Mouse (Mus musculus): ENCODE measurements at regions not wholly inside any gene's neighbourhood (a gene's known extent, or its start where the extent isn't known, plus 50 kb on each side); places are given as distances from the start of the nearest gene placed in this dataset.

DNA sequence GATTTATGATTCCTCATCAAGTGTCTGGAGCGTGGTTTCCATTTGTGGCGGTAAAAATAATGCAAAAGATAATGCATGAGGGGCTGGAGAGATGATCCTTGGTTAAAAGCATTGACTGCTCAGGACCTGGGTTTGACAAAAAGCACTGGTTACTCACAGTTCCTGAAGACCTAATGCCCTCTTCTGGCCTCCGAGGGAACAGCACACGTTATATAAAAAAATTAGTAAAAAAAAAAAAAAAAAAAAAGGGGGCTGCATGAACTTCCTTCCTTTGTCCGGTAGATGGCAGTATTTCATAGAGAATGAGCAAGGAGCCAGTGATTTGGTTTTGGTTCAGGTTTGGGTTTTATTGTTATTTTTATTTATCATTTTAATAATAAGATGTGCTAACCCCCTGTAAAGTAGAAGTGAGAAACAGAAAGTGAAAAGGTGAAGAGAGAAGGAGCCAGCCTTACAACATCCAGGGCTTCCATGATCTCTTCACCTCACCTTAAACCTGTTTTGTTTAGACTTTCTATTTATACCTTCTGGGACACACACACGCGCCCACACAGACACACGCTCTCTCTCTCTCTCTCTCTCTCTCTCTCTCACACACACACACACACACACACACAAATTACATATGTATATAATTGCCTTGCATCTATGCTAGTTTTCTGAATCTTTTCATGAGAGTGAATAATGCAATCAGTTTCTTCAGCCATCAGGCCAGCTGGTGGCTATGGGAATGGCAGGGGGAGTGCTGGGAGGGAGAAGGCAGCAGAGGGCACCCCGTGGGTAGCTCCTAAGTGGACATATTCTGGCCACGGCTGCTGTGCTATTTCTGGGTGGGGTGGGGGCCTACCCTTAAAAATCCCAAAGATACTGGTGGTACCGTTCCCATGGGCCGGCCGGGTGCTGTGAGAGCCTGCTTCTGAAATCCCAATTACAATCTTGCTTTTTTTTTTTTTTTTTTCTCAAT is 230.0 kb downstream of the Poteg start:
- WGBS, result 36% methylated on average over 13 of the region's 13 CpGs
- Histone ChIP-seq H3K9me3 (ENCODE audit: control insufficient read depth, low read length) (no peaks in the 10 kb centered on the region), H3K4me1 (ENCODE audit: control insufficient read depth, insufficient read depth, low read length) (no peaks in the 10 kb centered on the region), H3K9ac (replicated peaks; ENCODE audit: low read depth, low read length) (no peak overlapping the region), H3K4me2 (ENCODE audit: low read depth, low read length) (no peak overlapping the region), H3K36me3 (ENCODE audit: control insufficient read depth, insufficient read depth, low read length) (no peaks in the 10 kb centered on the region), H3K27me3 (ENCODE audit: control insufficient read depth, insufficient read depth, low read length) (no peaks in the 10 kb centered on the region), H3K4me3 (ENCODE audit: low read depth, low read length) (no peak overlapping the region), H3K27ac (ENCODE audit: low read depth, low read length) (no peak overlapping the region)
- peak; percentile 52; the same call in 1 of the 2 replicates for ATAC-seq (ENCODE audit: low read depth)

DNA sequence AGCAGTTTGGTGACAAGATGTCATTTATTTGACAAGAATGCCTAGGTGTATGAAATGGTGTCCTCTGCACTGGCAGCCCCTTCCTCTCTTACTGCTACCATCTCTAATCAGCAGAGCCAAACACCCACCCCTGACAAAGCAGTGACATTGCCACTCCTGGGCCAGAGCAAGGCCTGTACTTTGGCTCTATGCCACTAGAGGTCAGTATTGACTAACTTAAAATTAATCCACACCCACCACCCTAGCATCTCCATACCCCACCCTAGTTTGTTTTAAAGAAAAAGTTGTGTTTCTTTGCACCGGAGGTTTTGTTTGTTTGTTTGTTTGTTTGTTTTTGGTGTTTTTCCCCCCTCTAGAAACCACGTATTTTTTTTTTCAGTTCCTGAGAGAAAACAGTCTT is 231.7 kb downstream of the Poteg start:
- Histone ChIP-seq H3K27ac (ENCODE audit: low read depth, low read length) (no peak overlapping the region), H3K36me3 (ENCODE audit: control insufficient read depth, insufficient read depth, low read length) (no peaks in the 10 kb centered on the region), H3K9ac (replicated peaks; ENCODE audit: low read depth, low read length) (no peak overlapping the region), H3K9me3 (ENCODE audit: control insufficient read depth, low read length) (no peaks in the 10 kb centered on the region), H3K4me2 (ENCODE audit: low read depth, low read length) (no peak overlapping the region), H3K4me3 (ENCODE audit: low read depth, low read length) (no peak overlapping the region), H3K4me1 (ENCODE audit: control insufficient read depth, insufficient read depth, low read length) (no peaks in the 10 kb centered on the region), H3K27me3 (ENCODE audit: control insufficient read depth, insufficient read depth, low read length) (no peaks in the 10 kb centered on the region)
- WGBS, result 16% methylated on average over 2 of the region's 2 CpGs
- ATAC-seq (ENCODE audit: low read depth), result peak; percentile 65; the same call in 1 of the 2 replicates

DNA sequence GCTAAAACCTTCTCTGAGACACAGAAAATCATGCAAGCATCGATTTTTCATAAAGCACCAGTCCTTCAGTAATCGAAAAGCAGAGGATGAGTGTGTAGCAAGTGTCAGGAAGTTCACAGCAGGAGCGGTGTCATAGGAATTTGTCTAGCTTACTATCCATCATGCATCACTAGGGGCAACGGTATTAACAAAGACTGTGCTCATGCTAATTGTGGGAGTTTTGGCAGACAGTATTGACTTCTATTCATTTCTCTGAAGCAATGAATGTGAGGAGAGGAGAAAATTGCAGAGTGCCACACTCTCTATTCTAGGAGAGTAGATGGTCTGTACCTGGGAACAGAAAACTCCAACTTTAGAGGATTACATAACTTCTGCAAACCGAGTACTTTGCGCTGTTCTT is 274.5 kb downstream of the Poteg start:
- no peak overlapping the region for H3K4me2 ChIP-seq (ENCODE audit: low read depth, low read length)
- ATAC-seq (ENCODE audit: low read depth), result no peak

DNA sequence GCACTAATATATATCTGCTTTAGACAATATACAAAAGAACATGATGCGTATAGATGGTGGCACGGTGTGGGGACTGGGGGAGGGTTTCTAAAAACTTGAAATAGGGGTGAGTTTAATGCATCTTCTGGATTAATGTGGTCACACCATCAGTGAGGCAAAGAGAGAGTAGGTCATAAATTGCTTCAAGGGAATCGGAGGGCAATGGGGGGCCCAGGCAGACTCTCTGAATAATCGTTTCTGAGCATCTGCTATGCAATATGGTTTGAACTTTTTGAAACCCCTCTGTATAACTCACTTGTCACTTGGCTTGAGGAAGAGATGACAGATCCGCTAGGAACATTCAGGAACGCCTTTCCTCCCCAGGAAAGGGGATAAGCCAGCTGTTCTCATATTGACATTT is 322.8 kb downstream of the Poteg start:
- Histone ChIP-seq H3K4me1 (ENCODE audit: control insufficient read depth, insufficient read depth, low read length) (no peaks in the 10 kb centered on the region), H3K4me3 (ENCODE audit: low read depth, low read length) (no peak overlapping the region), H3K4me2 (ENCODE audit: low read depth, low read length) (no peak overlapping the region), H3K27me3 (ENCODE audit: control insufficient read depth, insufficient read depth, low read length) (no peaks in the 10 kb centered on the region), H3K9ac (replicated peaks; ENCODE audit: low read depth, low read length) (no peak overlapping the region), H3K9me3 (ENCODE audit: control insufficient read depth, low read length) (no peaks in the 10 kb centered on the region), H3K27ac (ENCODE audit: low read depth, low read length) (no peak overlapping the region), H3K36me3 (ENCODE audit: control insufficient read depth, insufficient read depth, low read length) (no peaks in the 10 kb centered on the region)
- peak; percentile 24; the same call in 1 of the 2 replicates for ATAC-seq (ENCODE audit: low read depth)
- 42% methylated on average over 6 of the region's 6 CpGs for WGBS

More for the DNA sequence above, 274.5 kb downstream of the Poteg start:
- H3K9ac ChIP-seq (replicated peaks; ENCODE audit: low read depth, low read length), result no peak overlapping the region
- H3K27me3 ChIP-seq (ENCODE audit: control insufficient read depth, insufficient read depth, low read length), result no peaks in the 10 kb centered on the region
- H3K4me3 ChIP-seq (ENCODE audit: low read depth, low read length), result no peak overlapping the region
- no peaks in the 10 kb centered on the region for H3K36me3 ChIP-seq (ENCODE audit: control insufficient read depth, insufficient read depth, low read length)
- WGBS, result 68% methylated on average over 6 of the region's 6 CpGs
- H3K27ac ChIP-seq (ENCODE audit: low read depth, low read length), result no peak overlapping the region
- H3K9me3 ChIP-seq (ENCODE audit: control insufficient read depth, low read length), result no peaks in the 10 kb centered on the region
- H3K4me1 ChIP-seq (ENCODE audit: control insufficient read depth, insufficient read depth, low read length), result no peaks in the 10 kb centered on the region

DNA sequence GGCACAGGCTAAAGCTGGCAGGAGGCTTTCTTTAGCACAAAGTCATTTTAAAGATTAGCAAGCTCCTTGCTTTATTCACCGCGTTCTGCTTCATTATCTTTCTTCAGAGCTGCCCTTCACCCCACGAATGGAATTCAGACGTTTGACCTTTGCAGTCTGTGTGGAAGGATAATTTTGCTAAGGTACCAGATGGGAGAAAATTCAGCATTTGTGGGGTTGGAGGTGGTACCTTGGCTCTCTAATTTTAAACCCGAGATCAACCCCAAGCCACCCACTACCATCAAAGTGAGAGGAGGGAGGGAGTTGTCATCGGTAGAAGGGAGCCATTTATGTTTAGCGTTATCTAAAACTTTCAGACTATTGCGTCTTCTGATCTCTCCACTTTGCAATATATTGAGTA is 323.3 kb downstream of the Poteg start:
- H3K4me3 ChIP-seq (ENCODE audit: low read depth, low read length), result no peak overlapping the region
- H3K9ac ChIP-seq (replicated peaks; ENCODE audit: low read depth, low read length), result no peak overlapping the region
- H3K4me2 ChIP-seq (ENCODE audit: low read depth, low read length), result no peak overlapping the region
- H3K27ac ChIP-seq (ENCODE audit: low read depth, low read length), result no peak overlapping the region
- 48% methylated on average over 8 of the region's 8 CpGs for WGBS
- no peaks in the 10 kb centered on the region for H3K4me1 ChIP-seq (ENCODE audit: control insufficient read depth, insufficient read depth, low read length)
- H3K36me3 ChIP-seq (ENCODE audit: control insufficient read depth, insufficient read depth, low read length), result no peaks in the 10 kb centered on the region
- H3K9me3 ChIP-seq (ENCODE audit: control insufficient read depth, low read length), result no peaks in the 10 kb centered on the region
- no peak for ATAC-seq (ENCODE audit: low read depth)
- H3K27me3 ChIP-seq (ENCODE audit: control insufficient read depth, insufficient read depth, low read length), result no peaks in the 10 kb centered on the region

DNA sequence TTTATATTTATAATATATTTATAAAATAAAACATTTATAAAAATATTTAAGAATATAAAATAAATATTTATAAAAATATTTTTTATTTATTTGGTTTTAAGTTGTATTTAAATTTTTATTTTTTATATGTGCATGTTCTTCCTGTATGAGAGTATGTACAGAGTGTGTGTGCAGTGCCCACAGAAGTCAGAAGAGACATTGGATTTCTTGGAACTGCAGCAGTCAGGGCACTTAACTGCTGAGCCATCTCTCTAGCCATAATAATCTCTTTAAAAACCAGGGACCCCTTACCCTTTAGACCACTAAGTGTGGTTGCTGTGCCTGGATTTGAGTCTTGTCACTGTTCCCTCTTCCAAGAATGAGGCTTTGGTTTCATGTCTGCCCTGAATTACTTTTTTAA is 323.8 kb downstream of the Poteg start:
- Histone ChIP-seq H3K36me3 (ENCODE audit: control insufficient read depth, insufficient read depth, low read length) (no peaks in the 10 kb centered on the region), H3K4me2 (ENCODE audit: low read depth, low read length) (no peak overlapping the region), H3K27ac (ENCODE audit: low read depth, low read length) (no peak overlapping the region), H3K9ac (replicated peaks; ENCODE audit: low read depth, low read length) (no peak overlapping the region), H3K9me3 (ENCODE audit: control insufficient read depth, low read length) (no peaks in the 10 kb centered on the region), H3K4me1 (ENCODE audit: control insufficient read depth, insufficient read depth, low read length) (no peaks in the 10 kb centered on the region), H3K27me3 (ENCODE audit: control insufficient read depth, insufficient read depth, low read length) (no peaks in the 10 kb centered on the region), H3K4me3 (ENCODE audit: low read depth, low read length) (no peak overlapping the region)
- no peak for ATAC-seq (ENCODE audit: low read depth)

DNA sequence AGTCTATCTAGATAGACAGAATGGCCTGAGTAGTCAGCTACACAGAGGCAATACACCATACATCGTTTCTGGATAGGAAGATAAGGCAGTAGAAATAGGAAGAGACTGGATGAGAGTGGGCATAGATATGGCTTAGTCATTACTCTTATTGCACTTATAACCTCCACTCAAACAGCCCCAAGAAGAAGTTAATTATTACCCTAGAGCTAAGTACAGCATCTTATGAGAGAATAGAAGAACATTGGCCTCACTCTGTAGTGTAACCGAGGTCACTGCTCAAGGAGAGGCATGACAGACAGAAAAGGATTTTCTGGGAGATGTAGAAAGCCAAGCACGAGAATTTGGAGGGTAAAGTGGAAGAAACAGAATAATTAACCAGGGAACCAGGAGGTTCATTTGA is 331.5 kb downstream of the Poteg start:
- Histone ChIP-seq H3K4me1 (ENCODE audit: control insufficient read depth, insufficient read depth, low read length) (no peaks in the 10 kb centered on the region), H3K9ac (replicated peaks; ENCODE audit: low read depth, low read length) (no peak overlapping the region), H3K27me3 (ENCODE audit: control insufficient read depth, insufficient read depth, low read length) (no peaks in the 10 kb centered on the region), H3K4me3 (ENCODE audit: low read depth, low read length) (no peak overlapping the region), H3K4me2 (ENCODE audit: low read depth, low read length) (no peak overlapping the region), H3K27ac (ENCODE audit: low read depth, low read length) (no peak overlapping the region), H3K9me3 (ENCODE audit: control insufficient read depth, low read length) (no peaks in the 10 kb centered on the region), H3K36me3 (ENCODE audit: control insufficient read depth, insufficient read depth, low read length) (no peaks in the 10 kb centered on the region)
- 84% methylated on average over 3 of the region's 3 CpGs for WGBS
- no peak for ATAC-seq (ENCODE audit: low read depth)
